In the genomic region with DNA sequence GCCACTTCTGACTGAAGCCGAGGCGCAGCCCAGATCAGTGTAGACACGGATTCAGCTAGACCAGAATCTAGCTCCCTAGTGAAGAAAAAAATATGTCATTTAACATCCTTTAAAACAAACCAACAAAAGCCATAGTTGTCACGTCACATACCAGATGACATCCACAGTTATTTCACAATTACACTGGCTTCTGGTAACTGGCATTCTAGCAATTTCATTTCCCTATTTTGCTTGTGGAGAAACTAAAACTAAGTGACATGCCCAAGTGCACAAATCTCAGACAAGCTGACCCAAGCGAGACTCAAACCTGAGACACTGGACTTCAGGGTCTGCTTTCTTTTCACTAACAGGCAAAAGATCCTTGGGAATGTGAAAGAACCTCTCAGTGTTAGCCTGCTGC, we compare ENCODE assay signal across 24 mouse cellular contexts. TPM values are rescaled to one million over a fixed set of nuclear protein-coding genes. Genes with fewer than 3 reads are reported as not detected.
DNase-seq lines count a peak whose midpoint lies in the region; ATAC-seq and TF ChIP-seq lines count a peak whose summit lies in the region.
"Had no signal": no experiment of that assay in that cellular context is flagged by ENCODE, and none has a peak within 500 bp of the region (broad histone marks: within the 10 kb centered on the region; RNA-seq: fewer than 3 reads in every experiment).

No protein-coding gene starts in this region.

- DNase-seq in kidney, adult 2 months: no peak
- DNase-seq in kidney, adult 18-20 months: no peak
- DNase-seq in lung, postnatal 36 days: peak; percentile 47
- no peak for DNase-seq in lung, postnatal 4 days
- DNase-seq in adrenal gland, postnatal 4 days (ENCODE audit: low spot score in 2 of 2): no peak
- DNase-seq in cerebellum, adult 2 months: no peak
- DNase-seq: adrenal gland, adult 8-10 months; cerebellum, adult 11 months; cerebellum, postnatal 14 days; embryo, embryonic 11 days; heart, postnatal 36 days; kidney, postnatal 14 days; right cerebral cortex, adult 18-20 months; right cerebral cortex, postnatal 4 days; thymus, postnatal 25 days had no signal

- no peak overlapping the region for H3K4me3 ChIP-seq in kidney, adult 2 months (ENCODE audit: insufficient read depth, low read depth, low read length)
- no peak overlapping the region for H3K4me3 ChIP-seq in cerebellum, adult 2 months (replicated peaks; ENCODE audit: insufficient read depth, low read depth, low read length)
- H3K4me3 ChIP-seq: embryonic facial prominence, embryonic 13.5 days; erythroblast, embryonic 14.5 days; forebrain, embryonic 12.5 days; heart, embryonic 15.5 days; hindbrain, embryonic 13.5 days; stomach, embryonic 15.5 days had no signal

- no peak for TF ChIP-seq POLR2A in kidney, adult 2 months (IDR thresholded peaks at IDR 0.05; ENCODE audit: low read depth, low read length)
- TF ChIP-seq POLR2A in cerebellum, adult 2 months (IDR thresholded peaks at IDR 0.05; ENCODE audit: borderline replicate concordance, insufficient read depth, low read length): no peak

- H3K4me1 ChIP-seq in kidney, adult 2 months (ENCODE audit: control insufficient read depth, insufficient read depth, low read length): peaks cover 13% of the 10 kb centered on the region
- 0 out of 2 replicates have a peak, but pooled peaks cover 3% of the 10 kb centered on the region for H3K4me1 ChIP-seq in cerebellum, adult 2 months (ENCODE audit: control insufficient read depth, insufficient read depth, low read length)
- H3K4me1 ChIP-seq: forebrain, embryonic 12.5 days; stomach, embryonic 15.5 days had no signal

- H3K36me3 ChIP-seq in kidney, adult 2 months (ENCODE audit: control insufficient read depth, insufficient read depth, low read length): peaks cover 13% of the 10 kb centered on the region

- no peaks in the 10 kb centered on the region for H3K27me3 ChIP-seq in kidney, adult 2 months (replicated peaks; ENCODE audit: control insufficient read depth, insufficient read depth, low read length)
- H3K27me3 ChIP-seq in cerebellum, adult 2 months (ENCODE audit: control insufficient read depth, insufficient read depth, low read length): no peaks in the 10 kb centered on the region
- H3K27me3 ChIP-seq: embryonic facial prominence, embryonic 13.5 days; forebrain, embryonic 12.5 days; heart, embryonic 15.5 days; hindbrain, embryonic 13.5 days; stomach, embryonic 15.5 days had no signal

- peak; percentile 92 for ATAC-seq in megakaryocyte progenitor cell, adult 5-6 weeks (replicated peaks; ENCODE audit: poor library complexity)
- ATAC-seq: midbrain, embryonic 16.5 days had no signal

- 75% methylated on average over 5 of the region's 5 CpGs for WGBS in kidney, adult 2 months
- WGBS in cerebellum, adult 2 months: 92% methylated on average over 5 of the region's 5 CpGs

- TF ChIP-seq CTCF in kidney, adult 2 months (conservative IDR thresholded peaks at IDR 0.05; ENCODE audit: insufficient read depth, insufficient read length, low read depth, low read length): no peak
- TF ChIP-seq CTCF in cerebellum, adult 2 months (IDR thresholded peaks at IDR 0.05; ENCODE audit: borderline replicate concordance, insufficient read depth, low read depth, low read length): no peak

- H3K27ac ChIP-seq in kidney, adult 2 months (ENCODE audit: insufficient read depth, low read depth, low read length): 0 out of 2 replicates have a peak overlapping the region, but pooled peaks have one; percentile 10
- no peak overlapping the region for H3K27ac ChIP-seq in cerebellum, adult 2 months (ENCODE audit: insufficient read depth, low read length)
- H3K27ac ChIP-seq: embryonic facial prominence, embryonic 13.5 days; forebrain, embryonic 12.5 days; heart, embryonic 15.5 days; hindbrain, embryonic 13.5 days; liver, embryonic 14.5 days; stomach, embryonic 15.5 days had no signal

RNA-seq across cellular contexts. Expression of a gene that starts 10.9 kb away (rescaled TPM):
- 49.5 and 54.0 TPM in 2 replicates for polyA plus RNA-seq in kidney, adult 2 months (2012; rRNA removed)
- 66.1 and 80.1 TPM in 2 replicates for total RNA-seq in megakaryocyte progenitor cell, adult 5-6 weeks (2015)
- 74.6 and 86.1 TPM in 2 replicates for total RNA-seq in megakaryocyte progenitor cell, adult 5-6 weeks (2017)
- total RNA-seq in adrenal gland, postnatal 4 days (2021): 100 to 1,000 TPM in 1 of 2 experiments, 10 to 100 TPM in 1; 99.2 to 104 TPM
- 88.2 and 90.7 TPM in 2 replicates for polyA plus RNA-seq in cerebellum, adult 2 months (2012; rRNA removed)

RNA-seq across cellular contexts. Expression of a gene that starts 23.2 kb away (rescaled TPM):
- 9.6 and 10.7 TPM in 2 replicates for polyA plus RNA-seq in kidney, adult 2 months (2012; rRNA removed)
- total RNA-seq in megakaryocyte progenitor cell, adult 5-6 weeks (2015): 2.2 and 3.8 TPM in 2 replicates
- 3.8 and 6.4 TPM in 2 replicates for total RNA-seq in megakaryocyte progenitor cell, adult 5-6 weeks (2017)
- 10 to 100 TPM; 23.3 to 26.1 TPM for total RNA-seq in adrenal gland, postnatal 4 days (2021)
- polyA plus RNA-seq in cerebellum, adult 2 months (2012; rRNA removed): 30.9 and 32.0 TPM in 2 replicates

RNA-seq across cellular contexts. Expression of a gene that starts 55.4 kb away (rescaled TPM):
- polyA plus RNA-seq in kidney, adult 2 months (2012; rRNA removed): 16.9 and 17.2 TPM in 2 replicates
- total RNA-seq in megakaryocyte progenitor cell, adult 5-6 weeks (2015): 8.7 and 16.2 TPM in 2 replicates
- total RNA-seq in megakaryocyte progenitor cell, adult 5-6 weeks (2017): 13.7 and 14.7 TPM in 2 replicates
- 10 to 100 TPM; 57.5 to 61.5 TPM for total RNA-seq in adrenal gland, postnatal 4 days (2021)
- polyA plus RNA-seq in cerebellum, adult 2 months (2012; rRNA removed): 14.6 and 16.0 TPM in 2 replicates
